Mouse (Mus musculus): ENCODE data around the gene Slc2a3. TPM values are rescaled to one million over a fixed set of nuclear protein-coding genes. Genes with fewer than 3 reads are reported as not detected.
A peak's percentile ranks its signal among the peaks of the same experiment; 100 is the strongest.
"Not testable (repeated sequence)": the region's sequence is repeated elsewhere in the genome, so short reads cannot be mapped to it uniquely, and the experiment has no call there.

The Slc2a3 gene
- total RNA-seq, 2 experiments from 2014 or later = 110 to 113 TPM

DNA sequence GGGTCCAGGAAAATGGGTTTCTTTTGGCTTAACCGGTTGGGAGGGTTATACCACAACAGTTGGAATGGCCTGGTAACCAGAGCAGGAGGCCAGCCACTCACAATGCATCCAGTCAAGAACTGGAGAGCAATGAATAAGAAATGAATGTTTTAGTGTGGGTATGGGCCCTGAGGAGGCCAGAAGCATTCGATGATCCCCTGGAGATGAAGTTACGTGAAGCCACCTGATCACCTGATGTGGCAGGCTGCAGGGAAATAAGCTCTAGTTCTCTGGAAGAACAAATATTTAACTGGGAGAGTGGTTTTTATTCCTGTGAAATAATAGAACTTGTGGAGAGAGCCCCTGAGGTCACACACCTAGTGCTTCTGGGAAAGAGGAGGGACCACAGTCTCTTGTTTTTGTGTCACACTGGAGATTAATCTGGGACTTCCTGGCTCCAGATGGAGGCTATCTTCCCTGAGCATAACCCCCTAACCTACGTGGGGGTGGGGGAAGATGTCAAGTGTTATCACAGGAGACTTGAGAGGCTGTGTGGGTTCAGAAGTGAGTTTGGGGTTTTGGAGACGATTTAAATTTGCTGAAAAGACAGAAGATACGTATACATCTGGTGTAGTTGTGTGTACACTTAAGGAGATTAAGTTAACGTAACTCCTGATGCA is 86.6 kb downstream of the Slc2a3 start:
- DNase-seq (ENCODE audit: low spot score in 2 of 2) = no peak

DNA sequence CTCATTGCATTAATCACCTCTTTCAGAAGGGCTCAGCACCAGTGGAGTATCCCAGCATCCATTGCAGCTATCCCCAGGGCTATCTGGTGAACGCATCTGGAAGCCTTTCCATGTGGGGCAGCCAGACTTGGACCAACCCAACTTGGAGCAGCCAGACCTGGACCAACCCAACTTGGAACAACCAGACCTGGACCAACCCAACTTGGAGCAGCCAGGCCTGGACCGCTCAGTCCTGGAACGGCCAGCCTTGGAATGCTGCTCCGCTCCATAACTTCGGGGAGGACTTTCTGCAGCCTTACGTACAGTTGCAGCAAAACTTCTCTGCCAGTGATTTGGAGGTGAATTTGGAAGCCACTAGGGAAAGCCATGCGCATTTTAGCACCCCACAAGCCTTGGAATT is 88.3 kb downstream of the Slc2a3 start:
- DNase-seq (ENCODE audit: low spot score in 2 of 2) = not testable (repeated sequence)

DNA sequence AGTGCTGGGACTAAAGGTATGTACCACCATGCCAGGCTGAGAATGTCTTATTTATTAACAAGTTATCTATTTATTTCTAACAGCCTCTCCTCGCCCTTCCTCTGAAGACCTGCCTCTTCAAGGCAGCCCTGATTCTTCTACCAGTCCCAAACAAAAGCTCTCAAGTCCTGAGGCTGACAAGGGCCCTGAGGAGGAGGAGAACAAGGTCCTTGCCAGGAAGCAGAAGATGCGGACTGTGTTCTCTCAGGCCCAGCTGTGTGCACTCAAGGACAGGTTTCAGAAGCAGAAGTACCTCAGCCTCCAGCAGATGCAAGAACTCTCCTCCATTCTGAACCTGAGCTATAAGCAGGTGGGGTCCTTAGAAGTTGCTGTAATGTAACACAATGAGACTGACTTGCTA is 90.0 kb downstream of the Slc2a3 start:
- DNase-seq (ENCODE audit: low spot score in 2 of 2) = no peak

GRCm38 (mm10) chr6:122708826-122709225 is 92.6 kb downstream of the Slc2a3 start:
- no peak for DNase-seq (ENCODE audit: low spot score in 2 of 2)

GRCm38 (mm10) chr6:122707036-122707800 is 94.2 kb downstream of the Slc2a3 start, which contains the start of gene Nanog:
Gene Nanog, plus strand, starts transcription at chr6:122707489.
- DNase-seq (ENCODE audit: low spot score in 2 of 2) = no peak

- DNase-seq (ENCODE audit: low spot score in 2 of 2) = no peak
Measured at GRCm38 (mm10) chr6:122706337-122706840, 95.1 kb downstream of the Slc2a3 start.

- no peak for DNase-seq (ENCODE audit: low spot score in 2 of 2)
Measured at GRCm38 (mm10) chr6:122703706-122704105, 97.7 kb downstream of the Slc2a3 start.

GRCm38 (mm10) chr6:122703251-122703650 is 98.2 kb downstream of the Slc2a3 start:
- no peak for DNase-seq (ENCODE audit: low spot score in 2 of 2)

- DNase-seq (ENCODE audit: low spot score in 2 of 2) = no peak
Measured at GRCm38 (mm10) chr6:122702480-122703124, 98.8 kb downstream of the Slc2a3 start.

DNA sequence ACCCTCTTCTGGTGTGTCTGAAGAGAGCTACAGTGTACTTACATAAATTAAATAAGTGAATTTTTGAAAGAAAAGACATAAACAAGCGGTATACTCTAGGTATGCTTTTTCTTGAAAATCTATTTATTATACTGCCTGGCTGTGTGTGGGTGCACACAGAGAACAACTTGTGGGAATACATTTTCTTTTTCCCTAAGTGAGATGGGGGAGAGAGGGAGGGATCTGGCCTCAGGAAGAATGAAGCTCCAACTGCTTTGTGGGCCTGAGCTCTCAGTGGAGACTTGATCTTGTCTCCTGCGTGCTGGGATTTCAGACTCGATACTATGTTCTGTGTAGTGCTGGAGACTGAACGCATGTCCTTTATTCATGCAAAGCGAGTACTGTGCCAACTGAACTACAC is 99.6 kb downstream of the Slc2a3 start:
- DNase-seq (ENCODE audit: low spot score in 2 of 2) = no peak

- DNase-seq (ENCODE audit: low spot score in 2 of 2) = not testable (repeated sequence)
Measured at GRCm38 (mm10) chr6:122699628-122700027, 101.8 kb downstream of the Slc2a3 start.

GRCm38 (mm10) chr6:122695398-122695797 is 106.0 kb downstream of the Slc2a3 start:
- DNase-seq (ENCODE audit: low spot score in 2 of 2) = no peak

GRCm38 (mm10) chr6:122690082-122690481 is 111.4 kb downstream of the Slc2a3 start:
- DNase-seq (ENCODE audit: low spot score in 2 of 2) = no peak

DNA sequence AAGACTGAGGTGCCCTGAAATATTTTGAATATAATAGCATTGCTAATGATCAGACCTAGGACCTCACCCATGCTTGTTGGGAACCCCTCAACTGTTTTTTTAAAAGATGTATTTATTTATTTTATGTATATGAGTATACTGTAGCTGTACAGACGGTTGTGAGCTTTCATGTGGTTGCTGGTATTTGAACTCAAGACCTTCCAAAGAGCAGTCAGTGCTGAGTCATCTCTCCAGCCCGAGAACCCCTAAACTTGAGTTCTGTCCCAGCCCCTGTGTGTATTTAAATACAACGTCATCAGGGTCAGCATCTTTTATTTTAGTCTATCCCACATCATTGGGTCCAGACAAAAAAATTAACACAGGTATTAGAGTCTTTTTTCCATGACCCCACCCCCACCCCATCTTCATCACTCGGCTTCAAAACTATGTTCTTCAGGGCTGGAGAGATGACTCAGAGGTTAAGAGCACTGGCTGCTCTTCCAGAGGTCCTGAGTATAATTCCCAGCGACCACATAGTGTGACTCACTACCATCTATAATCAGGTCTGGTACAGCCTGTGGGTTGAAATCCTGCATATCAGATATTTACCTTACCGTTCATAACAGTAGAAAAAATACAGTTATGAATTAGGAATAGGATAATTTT is 111.9 kb downstream of the Slc2a3 start:
- no peak for DNase-seq (ENCODE audit: low spot score in 2 of 2)

DNA sequence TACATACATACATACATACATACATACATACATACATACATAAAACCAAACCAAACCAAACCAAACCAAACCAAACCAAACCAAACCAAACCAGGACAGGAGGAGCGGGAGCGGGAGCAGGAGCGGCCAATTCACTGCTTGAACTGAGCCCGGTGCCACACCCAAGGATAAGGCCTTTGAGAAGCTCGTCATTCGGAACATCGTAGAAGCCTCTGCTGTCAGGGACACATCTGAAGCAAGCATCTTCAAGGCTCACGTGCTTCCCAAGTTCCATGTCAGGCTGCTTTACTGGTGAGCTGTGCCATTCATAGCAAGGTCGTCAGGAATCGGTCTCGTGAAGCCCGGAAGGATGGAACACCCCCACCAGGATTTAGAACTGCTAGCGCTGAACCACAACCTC is 114.7 kb downstream of the Slc2a3 start:
- no peak for DNase-seq (ENCODE audit: low spot score in 2 of 2)

DNA sequence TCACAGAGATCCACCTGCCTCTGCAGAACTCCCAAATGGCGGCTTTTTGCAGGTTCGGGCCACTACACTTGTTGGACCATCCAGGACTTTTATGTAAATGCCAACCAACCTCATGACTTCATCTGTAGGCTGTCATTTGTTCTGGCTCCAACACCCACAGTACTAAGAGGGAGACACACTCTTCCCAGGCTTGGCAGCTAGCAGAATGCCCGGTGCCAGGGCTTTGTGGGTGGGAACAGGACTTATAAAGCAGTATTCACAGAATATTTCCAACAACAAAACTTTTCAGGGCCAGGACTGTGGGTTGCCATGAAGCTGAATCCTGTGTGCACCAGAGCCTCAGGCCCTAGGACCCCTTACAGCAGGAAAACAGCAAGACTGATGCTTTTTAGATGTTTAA is 118.8 kb downstream of the Slc2a3 start:
- peak; percentile 77 to 91 for DNase-seq (ENCODE audit: low spot score in 2 of 2)

Small RNAs within 50 kb of the gene (microRNA-seq; reads per million reads assigned to microRNA genes)
- 0 to 0.20 reads per million in 2 experiments for gene Mir7231

Other genes with a start within 250 kb of the Slc2a3 start
- gene Aicda, start 247.8 kb downstream of the Slc2a3 start, total RNA-seq (2021) = not detected
- 1 to 10 TPM in 1 of 2 experiments, under 1 TPM in 1; 0.97 to 1.4 TPM for gene Apobec1, start 199.2 kb downstream of the Slc2a3 start, total RNA-seq (2021)
- not detected for gene Gdf3, start 191.6 kb downstream of the Slc2a3 start, total RNA-seq (2021)
- not detected for gene Dppa3, start 175.2 kb downstream of the Slc2a3 start, total RNA-seq (2021)
- not detected for gene Nanog, start 94.2 kb downstream of the Slc2a3 start, total RNA-seq (2021)
- 10 to 100 TPM; 29.1 to 29.9 TPM for gene Foxj2, start 18.3 kb upstream of the Slc2a3 start, total RNA-seq (2021)
- gene C3ar1, start 54.5 kb upstream of the Slc2a3 start, total RNA-seq (2021) = under 1 TPM; 0.38 to 0.79 TPM
- 100 to 1,000 TPM; 212 to 213 TPM for gene Necap1, start 72.8 kb upstream of the Slc2a3 start, total RNA-seq (2021)
- under 1 TPM; 0.27 to 0.41 TPM for gene Clec4a1, start 120.2 kb upstream of the Slc2a3 start, total RNA-seq (2021)
- gene Clec4a3, start 150.9 kb upstream of the Slc2a3 start, total RNA-seq (2021) = under 1 TPM; 0.38 to 0.82 TPM
- gene Clec4a4, start 188.7 kb upstream of the Slc2a3 start, total RNA-seq (2021) = not detected
- not detected for gene Clec4b1, start 248.3 kb upstream of the Slc2a3 start, total RNA-seq (2021)